Mouse (Mus musculus) heart, embryonic 10.5 days (tissue): ENCODE data around the gene Gm3182. TPM values are rescaled to one million over a fixed set of nuclear protein-coding genes. Genes with fewer than 3 reads are reported as not detected.
"Not testable (repeated sequence)": the region's sequence is repeated elsewhere in the genome, so short reads cannot be mapped to it uniquely, and the experiment has no call there.

Source experiments
- DNase-seq: peaks from one replicate; pipeline ENCODE4 v3.0.0-alpha.2; 2017; ENCODE audit warnings: low spot score
- H3K27ac ChIP-seq: fragments of 300-500 bp; sonication (generic); 2 replicates; pipeline ENCODE4 v1.5.1; 2016; ENCODE audit warnings: mild to moderate bottlenecking
- H3K27me3 ChIP-seq: fragments of 300-500 bp; sonication (generic); 2 replicates; pipeline ENCODE4 v1.6.1; 2016; ENCODE audit warnings: mild to moderate bottlenecking; ENCODE audit not compliant: poor library complexity, insufficient read depth, severe bottlenecking
- H3K36me3 ChIP-seq: fragments of 300-500 bp; sonication (generic); 2 replicates; pipeline ENCODE4 v1.6.1; 2016; ENCODE audit warnings: mild to moderate bottlenecking, moderate library complexity
- H3K4me1 ChIP-seq: fragments of 300-500 bp; sonication (generic); 2 replicates; pipeline ENCODE4 v1.6.1; 2016; ENCODE audit warnings: mild to moderate bottlenecking
- H3K4me3 ChIP-seq: fragments of 300-500 bp; sonication (generic); 2 replicates; pipeline ENCODE4 v1.5.1; 2016; ENCODE audit warnings: mild to moderate bottlenecking, moderate library complexity
- H3K9me3 ChIP-seq: fragments of 300-500 bp; sonication (generic); 2 replicates; pipeline ENCODE4 v1.6.1; 2016; ENCODE audit warnings: mild to moderate bottlenecking, moderate library complexity
- WGBS: fragments of 180-500 bp; shearing (Covaris S2); methylation state at CpG from one replicate; pipeline ENCODE4 v1.1.7; 2016; 5-methylcytosine and 5-hydroxymethylcytosine counted together
- polyA plus RNA-seq: library from polyadenylated mRNA; unstranded; fragments of >200 nt; fragmentation: Nextera tagmentation; extraction: Ambion mirVana; gene quantifications from 2 replicates; pipeline ENCODE4 v1.2.1, GENCODE M21; 2016

Gene Gm3182
- polyA plus RNA-seq = not detected in 2 replicates

GRCm38 (mm10) chr14:4481445-4481844 is at the start of gene Gm3182:
TSS of gene Gm3182 (plus strand) at chr14:4481745.
- not testable (repeated sequence) for H3K27ac ChIP-seq, H3K4me3 ChIP-seq, H3K36me3 ChIP-seq, H3K27me3 ChIP-seq, H3K9me3 ChIP-seq, DNase-seq, H3K4me1 ChIP-seq
- 82% methylated on average over 1 of the region's 2 CpGs for WGBS

GRCm38 (mm10) chr14:4499425-4499824 is 17.9 kb downstream of the Gm3182 start:
- H3K27ac ChIP-seq, H3K9me3 ChIP-seq, H3K27me3 ChIP-seq, H3K4me1 ChIP-seq, H3K36me3 ChIP-seq: not testable (repeated sequence)
- peak overlapping the region; percentile 39 for H3K4me3 ChIP-seq
- peak; percentile 27 for DNase-seq
- WGBS = 2% methylated on average over 18 of the region's 25 CpGs

Other genes with a start within 250 kb of the Gm3182 start
- gene Gm3138, start 232.1 kb upstream of the Gm3182 start, polyA plus RNA-seq = not detected in 2 replicates
- gene Gm3149, start 164.5 kb upstream of the Gm3182 start, polyA plus RNA-seq = not detected in 2 replicates
- gene 2610042L04Rik, start 147.0 kb upstream of the Gm3182 start, polyA plus RNA-seq = 0.17 TPM in 1 of 2 replicates, not detected in the other
- not detected in 2 replicates for gene Gm3159, start 84.2 kb upstream of the Gm3182 start, polyA plus RNA-seq
- gene Gm3164, start 66.3 kb upstream of the Gm3182 start, polyA plus RNA-seq = 0.39 and 0.48 TPM in 2 replicates
- gene Gm3173, start 50.8 kb upstream of the Gm3182 start, polyA plus RNA-seq = not detected in 2 replicates
- gene Gm3047, start 73.7 kb downstream of the Gm3182 start, polyA plus RNA-seq = not detected in 2 replicates
- 0.36 TPM in 1 of 2 replicates, not detected in the other for gene Gm8159, start 150.6 kb downstream of the Gm3182 start, polyA plus RNA-seq
- 0.38 and 0.59 TPM in 2 replicates for gene Gm3239, start 182.4 kb downstream of the Gm3182 start, polyA plus RNA-seq
- not detected in 2 replicates for gene Gm7876, start 227.5 kb downstream of the Gm3182 start, polyA plus RNA-seq
- gene Gm3252, start 245.0 kb downstream of the Gm3182 start, polyA plus RNA-seq = 0.39 and 0.48 TPM in 2 replicates